Mouse (Mus musculus) midbrain, embryonic 14.5 days (tissue): Measurements from ENCODE around the gene Kctd15. TPM values are rescaled to one million over a fixed set of nuclear protein-coding genes. Genes with fewer than 3 reads are reported as not detected.

Source experiments
- ATAC-seq: fragments of 200-750 bp; cut with Nextera tagmentation; 2 replicates; pipeline ENCODE4 v1.8.0; 2017; ENCODE audit warnings: moderate number of reproducible peaks, moderate library complexity; ENCODE audit not compliant: low FRiP score, low TSS enrichment
- DNase-seq: peaks from one replicate; pipeline ENCODE4 v3.0.0-alpha.2; 2015
- H3K27ac ChIP-seq: fragments of 300-500 bp; sonication (generic); replicated peaks from 2 replicates; pipeline ENCODE4 v1.5.1; 2014; ENCODE audit warnings: mild to moderate bottlenecking, low read depth, low read length, moderate library complexity
- H3K27me3 ChIP-seq: fragments of 300-500 bp; sonication (generic); 2 replicates; pipeline ENCODE4 v1.6.1; 2014; ENCODE audit warnings: low read length, control low read depth, mixed read lengths; ENCODE audit not compliant: control insufficient read depth, insufficient read depth
- H3K36me3 ChIP-seq: fragments of 300-500 bp; sonication (generic); 2 replicates; pipeline ENCODE4 v1.6.1; 2014; ENCODE audit warnings: low read length, control low read depth; ENCODE audit not compliant: control insufficient read depth, insufficient read depth
- H3K4me1 ChIP-seq: fragments of 300-500 bp; sonication (generic); 2 replicates; pipeline ENCODE4 v1.6.1; 2014; ENCODE audit warnings: mild to moderate bottlenecking, antibody characterized with exemption, low read length, control low read depth; ENCODE audit not compliant: control insufficient read depth, insufficient read depth
- H3K4me2 ChIP-seq: fragments of 300-500 bp; sonication (generic); 2 replicates; pipeline ENCODE4 v1.6.1; 2014; ENCODE audit warnings: mild to moderate bottlenecking, low read length, moderate library complexity
- H3K4me3 ChIP-seq: fragments of 300-500 bp; sonication (generic); replicated peaks from 2 replicates; pipeline ENCODE4 v1.5.1; 2014; ENCODE audit warnings: low read depth, low read length
- H3K9ac ChIP-seq: fragments of 300-500 bp; sonication (generic); replicated peaks from 2 replicates; pipeline ENCODE4 v1.6.1; 2014; ENCODE audit warnings: mild to moderate bottlenecking, low read length, moderate library complexity
- H3K9me3 ChIP-seq: fragments of 300-500 bp; sonication (generic); 2 replicates; pipeline ENCODE4 v1.6.1; 2016; ENCODE audit warnings: low read length, control low read depth, mixed read lengths; ENCODE audit not compliant: control insufficient read depth
- WGBS: fragments of 180-500 bp; shearing (Covaris S2); extraction: QIAGEN DNeasy Blood & Tissue Kit; methylation state at CpG from one replicate; pipeline ENCODE4 v1.1.7; 2014; 5-methylcytosine and 5-hydroxymethylcytosine counted together
- polyA plus RNA-seq: library from polyadenylated mRNA; unstranded; fragments of >200 nt; fragmentation: Nextera tagmentation; extraction: Ambion mirVana; gene quantifications from 2 replicates; pipeline ENCODE4 v1.2.1, GENCODE M21; 2014

Kctd15 gene
- polyA plus RNA-seq, 1 experiment from 2014 or later = 17.5 TPM

GRCm38 (mm10) chr7:34675120-34675790 is 18.7 kb upstream of the Kctd15 start:
- no peak for DNase-seq
- WGBS = 10% methylated on average over 42 of the region's 42 CpGs
- peak overlapping the region; percentile 32; the same call in 1 of the 2 replicates for H3K9ac ChIP-seq

GRCm38 (mm10) chr7:34672916-34673315 is 16.4 kb upstream of the Kctd15 start:
- Histone ChIP-seq H3K4me3 (no peak overlapping the region), H3K36me3 (no peaks in the 10 kb centered on the region), H3K27ac (no peak overlapping the region), H3K9me3 (no peaks in the 10 kb centered on the region), H3K9ac (no peak overlapping the region), H3K4me2 (no peak overlapping the region), H3K4me1 (0 out of 2 replicates have a peak, but pooled peaks cover 3% of the 10 kb centered on the region), H3K27me3 (peaks cover 36% of the 10 kb centered on the region)
- DNase-seq (no peak), ATAC-seq (no peak)
- 79% methylated on average over 4 of the region's 4 CpGs for WGBS

More at GRCm38 (mm10) chr7:34675120-34675790, 18.7 kb upstream of the Kctd15 start:
- H3K27ac ChIP-seq = no peak overlapping the region
- peak overlapping the region; percentile 61 for H3K4me2 ChIP-seq
- H3K36me3 ChIP-seq = no peaks in the 10 kb centered on the region
- H3K4me3 ChIP-seq = peak overlapping the region; percentile 23
- ATAC-seq = no peak
- H3K4me1 ChIP-seq = 0 out of 2 replicates have a peak, but pooled peaks cover 3% of the 10 kb centered on the region
- H3K27me3 ChIP-seq = peaks cover 36% of the 10 kb centered on the region
- H3K9me3 ChIP-seq = no peaks in the 10 kb centered on the region

- no peak overlapping the region for H3K4me2 ChIP-seq
- ATAC-seq (peak; percentile 67; the same call in 1 of the 2 replicates), DNase-seq (peak; percentile 96)
- no peak overlapping the region for H3K9ac ChIP-seq
- 0 out of 2 replicates have a peak, but pooled peaks cover 3% of the 10 kb centered on the region for H3K4me1 ChIP-seq
- H3K27ac ChIP-seq = no peak overlapping the region
- WGBS = 6% methylated on average over 6 of the region's 6 CpGs
- peaks cover 36% of the 10 kb centered on the region for H3K27me3 ChIP-seq
- no peaks in the 10 kb centered on the region for H3K36me3 ChIP-seq
- H3K4me3 ChIP-seq = no peak overlapping the region
- H3K9me3 ChIP-seq = no peaks in the 10 kb centered on the region
Observed at GRCm38 (mm10) chr7:34671911-34672310, 15.4 kb upstream of the Kctd15 start.

GRCm38 (mm10) chr7:34670778-34671177 is 14.2 kb upstream of the Kctd15 start:
- Histone ChIP-seq H3K4me1 (0 out of 2 replicates have a peak, but pooled peaks cover 2% of the 10 kb centered on the region), H3K27ac (no peak overlapping the region), H3K36me3 (no peaks in the 10 kb centered on the region), H3K9me3 (no peaks in the 10 kb centered on the region), H3K27me3 (peaks cover 33% of the 10 kb centered on the region), H3K4me2 (no peak overlapping the region), H3K4me3 (no peak overlapping the region), H3K9ac (no peak overlapping the region)
- WGBS = 88% methylated on average over 3 of the region's 3 CpGs
- ATAC-seq (no peak), DNase-seq (no peak)

- no peak overlapping the region for H3K9ac ChIP-seq
- 23% methylated on average over 9 of the region's 9 CpGs for WGBS
- no peaks in the 10 kb centered on the region for H3K36me3 ChIP-seq
- no peak for DNase-seq
- peaks cover 18% of the 10 kb centered on the region for H3K27me3 ChIP-seq
- H3K4me1 ChIP-seq = no peaks in the 10 kb centered on the region
- no peak overlapping the region for H3K27ac ChIP-seq
- H3K9me3 ChIP-seq = no peaks in the 10 kb centered on the region
- no peak for ATAC-seq
- no peak overlapping the region for H3K4me2 ChIP-seq
- H3K4me3 ChIP-seq = no peak overlapping the region
Observed at GRCm38 (mm10) chr7:34669336-34669735, 12.8 kb upstream of the Kctd15 start.

- peaks cover 4% of the 10 kb centered on the region; the same call in 1 of the 2 replicates for H3K27me3 ChIP-seq
- DNase-seq = no peak
- ATAC-seq = no peak
- no peak overlapping the region for H3K27ac ChIP-seq
- H3K36me3 ChIP-seq = no peaks in the 10 kb centered on the region
- 88% methylated on average over 16 of the region's 16 CpGs for WGBS
- H3K4me2 ChIP-seq = no peak overlapping the region
- no peak overlapping the region for H3K9ac ChIP-seq
- H3K4me3 ChIP-seq = no peak overlapping the region
- no peaks in the 10 kb centered on the region for H3K9me3 ChIP-seq
- no peaks in the 10 kb centered on the region for H3K4me1 ChIP-seq
Observed at GRCm38 (mm10) chr7:34667874-34668273, 11.3 kb upstream of the Kctd15 start.

- no peaks in the 10 kb centered on the region for H3K36me3 ChIP-seq
- no peaks in the 10 kb centered on the region for H3K27me3 ChIP-seq
- no peak overlapping the region for H3K9ac ChIP-seq
- DNase-seq (no peak), ATAC-seq (no peak)
- no peak overlapping the region for H3K4me2 ChIP-seq
- H3K27ac ChIP-seq = no peak overlapping the region
- WGBS = 46% methylated on average over 7 of the region's 7 CpGs
- H3K9me3 ChIP-seq = no peaks in the 10 kb centered on the region
- H3K4me1 ChIP-seq = peaks cover 9% of the 10 kb centered on the region
- H3K4me3 ChIP-seq = no peak overlapping the region
Observed at GRCm38 (mm10) chr7:34663145-34663544, 6.6 kb upstream of the Kctd15 start.

GRCm38 (mm10) chr7:34662227-34662626 is 5.7 kb upstream of the Kctd15 start:
- Histone ChIP-seq H3K9ac (no peak overlapping the region), H3K9me3 (no peaks in the 10 kb centered on the region), H3K27ac (peak overlapping the region; percentile 55; the same call in 1 of the 2 replicates), H3K36me3 (no peaks in the 10 kb centered on the region), H3K27me3 (no peaks in the 10 kb centered on the region), H3K4me2 (no peak overlapping the region), H3K4me3 (no peak overlapping the region), H3K4me1 (peaks cover 9% of the 10 kb centered on the region)
- DNase-seq (peak; percentile 42), ATAC-seq (no peak; the same call in 1 of the 2 replicates)
- 3% methylated on average over 5 of the region's 5 CpGs for WGBS
